8 mouse cellular contexts compared by ENCODE assay signal in genomic region chr12:69297411-69298150, GRCm38 (mm10). TPM values are rescaled to one million over a fixed set of nuclear protein-coding genes. Genes with fewer than 3 reads are reported as not detected.
A peak's percentile ranks its signal among the peaks of the same experiment; 100 is the strongest.
DNase-seq lines count a peak whose midpoint lies in the region; ATAC-seq and TF ChIP-seq lines count a peak whose summit lies in the region.

No protein-coding gene starts in this region.

- peaks cover 20% of the 10 kb centered on the region; the same call in 1 of the 2 replicates for H3K4me1 ChIP-seq in heart, postnatal 0 days (ENCODE audit: control insufficient read depth, insufficient read depth)
- H3K4me1 ChIP-seq in ES-E14 (ENCODE audit: control insufficient read depth in 2 of 2, insufficient read depth in 2 of 2, low read length in 2 of 2, poor library complexity in 1 of 2) = peaks cover 0 to 3% of the 10 kb centered on the region in 2 experiments; a peak in 2 of 4 replicates
- H3K4me1 ChIP-seq in forebrain, embryonic 12.5 days = peaks cover 24% of the 10 kb centered on the region
- H3K4me1 ChIP-seq in liver, embryonic 15.5 days (replicated peaks) = peaks cover 61% of the 10 kb centered on the region

- H3K36me3 ChIP-seq in heart, postnatal 0 days (replicated peaks; ENCODE audit: control insufficient read depth, insufficient read depth, low read length) = peaks cover 13% of the 10 kb centered on the region
- H3K36me3 ChIP-seq in ES-E14 (ENCODE audit: control insufficient read depth, insufficient read depth, low read length, poor library complexity, severe bottlenecking) = peaks cover 2% of the 10 kb centered on the region; the same call in 1 of the 2 replicates
- H3K36me3 ChIP-seq in forebrain, embryonic 12.5 days (replicated peaks) = peaks cover 24% of the 10 kb centered on the region
- H3K36me3 ChIP-seq in liver, embryonic 15.5 days (replicated peaks) = peaks cover 27% of the 10 kb centered on the region

- no peaks in the 10 kb centered on the region for H3K27me3 ChIP-seq in heart, postnatal 0 days (ENCODE audit: control insufficient read depth, insufficient read depth, low read length)
- no peaks in the 10 kb centered on the region for H3K27me3 ChIP-seq in forebrain, embryonic 12.5 days
- H3K27me3 ChIP-seq in liver, embryonic 15.5 days = no peaks in the 10 kb centered on the region

- H3K9ac ChIP-seq in heart, postnatal 0 days (replicated peaks; ENCODE audit: low read depth, low read length) = peak overlapping the region; percentile 88
- H3K9ac ChIP-seq in ES-E14 (ENCODE audit: insufficient read depth, low read depth, low read length, poor library complexity, severe bottlenecking) = peak overlapping the region; percentile 83
- H3K9ac ChIP-seq in forebrain, embryonic 12.5 days = peak overlapping the region; percentile 99
- H3K9ac ChIP-seq in liver, embryonic 15.5 days = peak overlapping the region; percentile 97

- 19% methylated on average over 20 of the region's 20 CpGs for WGBS in heart, postnatal 0 days
- WGBS in forebrain, embryonic 12.5 days = 20% methylated on average over 20 of the region's 20 CpGs
- WGBS in liver, embryonic 15.5 days (ENCODE audit: insufficient replicate concordance) = 15% methylated on average over 20 of the region's 20 CpGs

- no peak for DNase-seq in heart, postnatal 0 days (ENCODE audit: low spot score)
- DNase-seq in heart, postnatal 14 days = no peak
- DNase-seq in ES-E14 (ENCODE audit: low read depth, low spot score) (no peak), MN1 (ENCODE audit: low spot score) (no peak)
- no peak for DNase-seq in layer of hippocampus, adult 18-20 months (ENCODE audit: low spot score in 2 of 2)

- peak overlapping the region; percentile 96 for H3K27ac ChIP-seq in heart, postnatal 0 days (ENCODE audit: low read depth)
- no peak overlapping the region for H3K27ac ChIP-seq in ES-E14 (ENCODE audit: insufficient read depth, low read depth, low read length, poor library complexity, severe bottlenecking)
- peak overlapping the region; percentile 97 for H3K27ac ChIP-seq in forebrain, embryonic 12.5 days
- H3K27ac ChIP-seq in liver, embryonic 15.5 days (replicated peaks) = peak overlapping the region; percentile 97

- TF ChIP-seq CTCF in heart, postnatal 0 days (IDR thresholded peaks at IDR 0.05; ENCODE audit: low read depth) = no peak

- intact Hi-C loops in heart, postnatal 14 days (cut with DNase I) = loop anchor here (5.0 kb wide), 2 partner anchors 55 to 105 kb away; partner anchors contain the start of gene Klhdc1

- H3K9me3 ChIP-seq in heart, postnatal 0 days (replicated peaks; ENCODE audit: control insufficient read depth, low read length) = no peaks in the 10 kb centered on the region
- no peaks in the 10 kb centered on the region for H3K9me3 ChIP-seq in ES-E14 (ENCODE audit: control insufficient read depth, insufficient read depth, low read depth, low read length)
- no peaks in the 10 kb centered on the region for H3K9me3 ChIP-seq in forebrain, embryonic 12.5 days
- H3K9me3 ChIP-seq in liver, embryonic 15.5 days (replicated peaks) = no peaks in the 10 kb centered on the region

- H3K4me3 ChIP-seq in heart, postnatal 0 days (ENCODE audit: low read depth, low read length) = peak overlapping the region; percentile 93
- H3K4me3 ChIP-seq in ES-E14 (ENCODE audit: insufficient read depth in 1 of 2, low read depth in 1 of 2, low read length in 2 of 2, poor library complexity in 1 of 2, severe bottlenecking in 1 of 2) = peak overlapping the region; percentile 76 to 93
- H3K4me3 ChIP-seq in forebrain, embryonic 12.5 days (replicated peaks) = peak overlapping the region; percentile 98
- H3K4me3 ChIP-seq in liver, embryonic 15.5 days (replicated peaks) = peak overlapping the region; percentile 91

- in situ Hi-C loops in ES-E14 (cut with MboI; ENCODE audit: low sequenced_read_pairs in 2 of 2, unreplicated experiment in 2 of 2) = no loop called here

- no peak for TF ChIP-seq EP300 in heart, postnatal 0 days (IDR thresholded peaks at IDR 0.05; ENCODE audit: low read depth)

- H3K4me2 ChIP-seq in heart, postnatal 0 days (ENCODE audit: low read depth, low read length) = peak overlapping the region; percentile 86
- H3K4me2 ChIP-seq in forebrain, embryonic 12.5 days = peak overlapping the region; percentile 79
- peak overlapping the region; percentile 82 for H3K4me2 ChIP-seq in liver, embryonic 15.5 days

- no peak for ATAC-seq in heart, postnatal 0 days (ENCODE audit: insufficient read depth, low read depth)
- no peak for ATAC-seq in forebrain, embryonic 12.5 days (ENCODE audit: low FRiP score)
- ATAC-seq in liver, embryonic 15.5 days (ENCODE audit: insufficient read depth) = no peak
- ATAC-seq in granulocyte monocyte progenitor cell, adult 5-6 weeks (replicated peaks; ENCODE audit: poor library complexity, severe bottlenecking) = no peak

TF ChIP-seq in ES-E14, 5 proteins besides CTCF, POLR2A, EP300 and RAD21:
- TF ChIP-seq ZC3H11A (IDR thresholded peaks at IDR 0.05; ENCODE audit: borderline replicate concordance, low read depth, low read length) = no peak
- no peak for TF ChIP-seq HCFC1 (IDR thresholded peaks at IDR 0.05; ENCODE audit: borderline replicate concordance, insufficient read depth, low read length)
- no peak for TF ChIP-seq ZNF384 (IDR thresholded peaks at IDR 0.05; ENCODE audit: low read depth, low read length)
- no peak for TF ChIP-seq MAFK (IDR thresholded peaks at IDR 0.05; ENCODE audit: insufficient read depth, low read depth, low read length)
- no peak for TF ChIP-seq CHD2 (IDR thresholded peaks at IDR 0.05; ENCODE audit: low read depth, low read length)

RNA-seq across cellular contexts. Expression of gene Klhdc2, which starts 1.1 kb away (rescaled TPM):
- 168 and 198 TPM in 2 replicates for total RNA-seq in heart, postnatal 0 days (2014; rRNA removed; ENCODE audit: low replicate concordance)
- 128 and 134 TPM in 2 replicates for polyA plus RNA-seq in heart, postnatal 0 days (2015; fragmentation: Nextera tagmentation; extraction: Ambion mirVana)
- 10 to 100 TPM; 90.6 to 93.1 TPM for total RNA-seq in heart, postnatal 14 days (2021)
- total RNA-seq in ES-E14 (2012; rRNA removed) = 28.2 and 40.7 TPM in 2 replicates
- 243 and 245 TPM in 2 replicates for polyA plus RNA-seq in forebrain, embryonic 12.5 days (2016; fragmentation: Nextera tagmentation; extraction: Ambion mirVana)
- 82.8 and 83.0 TPM in 2 replicates for polyA plus RNA-seq in liver, embryonic 15.5 days (2015; fragmentation: Nextera tagmentation; extraction: Ambion mirVana)
- total RNA-seq in layer of hippocampus, adult 18-20 months (2021) = 100 to 1,000 TPM; 120 to 125 TPM
- 42.4 and 48.7 TPM in 2 replicates for total RNA-seq in granulocyte monocyte progenitor cell, adult 5-6 weeks (2014; fragmentation: Nextera tagmentation)
- total RNA-seq in granulocyte monocyte progenitor cell, adult 5-6 weeks (2017) = 47.5 and 68.9 TPM in 2 replicates

RNA-seq across cellular contexts. Expression of gene Klhdc1, which starts 56.6 kb away (rescaled TPM):
- total RNA-seq in heart, postnatal 0 days (2014; rRNA removed; ENCODE audit: low replicate concordance) = 4.0 and 9.7 TPM in 2 replicates
- 19.1 and 24.9 TPM in 2 replicates for polyA plus RNA-seq in heart, postnatal 0 days (2015; fragmentation: Nextera tagmentation; extraction: Ambion mirVana)
- total RNA-seq in heart, postnatal 14 days (2021) = 10 to 100 TPM; 18.1 to 21.1 TPM
- total RNA-seq in ES-E14 (2012; rRNA removed) = 1.3 and 1.7 TPM in 2 replicates
- polyA plus RNA-seq in forebrain, embryonic 12.5 days (2016; fragmentation: Nextera tagmentation; extraction: Ambion mirVana) = 3.5 and 5.5 TPM in 2 replicates
- polyA plus RNA-seq in liver, embryonic 15.5 days (2015; fragmentation: Nextera tagmentation; extraction: Ambion mirVana) = 1.9 and 2.1 TPM in 2 replicates
- total RNA-seq in layer of hippocampus, adult 18-20 months (2021) = 10 to 100 TPM; 18.8 to 19.4 TPM
- 2.5 and 2.9 TPM in 2 replicates for total RNA-seq in granulocyte monocyte progenitor cell, adult 5-6 weeks (2014; fragmentation: Nextera tagmentation)
- total RNA-seq in granulocyte monocyte progenitor cell, adult 5-6 weeks (2017) = 3.5 and 3.8 TPM in 2 replicates

RNA-seq across cellular contexts. Expression of gene Nemf, which starts 59.4 kb away (rescaled TPM):
- total RNA-seq in heart, postnatal 0 days (2014; rRNA removed; ENCODE audit: low replicate concordance) = 12.1 and 23.2 TPM in 2 replicates
- polyA plus RNA-seq in heart, postnatal 0 days (2015; fragmentation: Nextera tagmentation; extraction: Ambion mirVana) = 45.7 and 45.9 TPM in 2 replicates
- total RNA-seq in heart, postnatal 14 days (2021) = 10 to 100 TPM; 26.1 to 28.5 TPM
- total RNA-seq in ES-E14 (2012; rRNA removed) = 46.9 and 47.9 TPM in 2 replicates
- polyA plus RNA-seq in forebrain, embryonic 12.5 days (2016; fragmentation: Nextera tagmentation; extraction: Ambion mirVana) = 93.3 and 98.4 TPM in 2 replicates
- polyA plus RNA-seq in liver, embryonic 15.5 days (2015; fragmentation: Nextera tagmentation; extraction: Ambion mirVana) = 33.1 and 35.3 TPM in 2 replicates
- 10 to 100 TPM; 43.5 to 54.5 TPM for total RNA-seq in layer of hippocampus, adult 18-20 months (2021)
- 51.7 and 51.9 TPM in 2 replicates for total RNA-seq in granulocyte monocyte progenitor cell, adult 5-6 weeks (2014; fragmentation: Nextera tagmentation)
- 119 and 139 TPM in 2 replicates for total RNA-seq in granulocyte monocyte progenitor cell, adult 5-6 weeks (2017)
